Mouse (Mus musculus): ENCODE data around the gene Plbd2.

Gene Plbd2

DNA sequence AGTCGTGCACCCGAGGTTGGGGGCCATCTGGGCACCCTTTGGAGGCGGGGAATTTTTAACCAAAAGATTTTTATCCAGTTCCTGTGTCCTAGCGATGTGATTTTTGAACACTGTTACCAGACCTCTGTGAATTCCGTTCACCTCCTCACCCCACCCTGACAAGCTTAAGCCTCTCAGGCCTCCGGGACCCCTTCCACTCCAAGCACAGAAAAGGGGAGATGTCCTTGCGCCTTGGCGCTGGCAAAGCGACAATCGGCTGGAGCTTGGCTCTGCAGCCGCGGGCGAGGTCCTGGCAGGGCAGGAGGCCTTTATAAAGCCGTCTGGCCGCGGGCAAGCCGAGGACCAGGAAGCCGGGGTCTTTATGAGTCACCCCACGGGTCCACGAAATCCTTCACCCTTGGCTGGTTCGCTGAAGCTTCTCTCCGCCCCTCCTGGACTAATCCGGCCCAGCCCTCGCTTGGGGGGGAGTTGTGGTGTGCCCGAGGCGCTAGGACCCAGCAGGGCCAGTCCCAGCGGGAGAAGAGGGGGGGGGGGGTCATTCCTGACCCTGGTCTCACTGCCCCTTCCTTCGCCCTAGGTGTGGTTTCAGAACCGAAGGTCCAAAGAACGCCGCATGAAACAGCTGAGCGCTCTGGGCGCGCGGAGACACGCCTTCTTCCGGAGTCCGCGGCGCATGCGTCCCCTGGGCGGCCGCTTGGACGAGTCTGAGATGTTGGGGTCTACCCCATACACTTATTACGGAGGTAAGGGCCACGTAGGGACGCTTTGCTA lies 67.5 kb downstream of the Plbd2 start:
- DNase-seq, result peak; percentile 22

DNA sequence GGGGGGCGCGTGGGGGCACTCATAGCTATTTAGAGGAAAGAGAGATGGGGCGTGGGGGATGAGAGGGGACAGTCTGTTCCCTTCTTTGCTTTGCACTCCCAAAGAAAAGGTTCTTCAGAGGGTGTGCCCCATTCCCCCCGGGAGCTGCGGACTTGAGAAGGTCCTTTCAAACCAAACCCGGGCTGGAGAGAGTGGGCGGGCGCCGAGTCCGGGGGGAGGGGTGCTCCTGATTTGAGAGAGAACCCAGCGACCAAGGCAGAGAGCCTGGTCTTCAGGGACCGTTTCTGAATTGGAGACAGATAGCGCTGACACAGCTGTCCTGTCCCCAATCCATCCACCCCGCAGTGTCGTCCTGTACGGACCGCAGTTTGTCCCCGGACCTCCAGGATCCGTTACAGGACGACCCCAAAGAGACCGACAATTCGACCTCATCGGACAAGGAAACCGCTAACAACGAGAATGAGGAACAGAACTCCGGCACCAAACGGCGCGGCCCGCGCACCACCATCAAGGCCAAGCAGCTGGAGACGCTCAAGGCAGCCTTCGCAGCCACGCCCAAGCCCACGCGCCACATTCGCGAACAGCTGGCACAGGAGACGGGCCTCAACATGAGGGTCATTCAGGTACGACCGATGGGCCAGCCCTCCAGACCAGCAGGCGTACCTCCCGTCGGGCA lies 68.3 kb downstream of the Plbd2 start:
- no peak for DNase-seq

GRCm38 (mm10) chr5:120434231-120434735 lies 69.1 kb downstream of the Plbd2 start:
- no peak for DNase-seq

Data from kidney, adult 11 months (tissue).